Mouse (Mus musculus) heart, adult 2 months (tissue): ENCODE results near the gene Lipe. TPM values are rescaled to one million over a fixed set of nuclear protein-coding genes. Genes with fewer than 3 reads are reported as not detected.

Source experiments
- DNase-seq, 2 experiments: peaks; one replicate each; pipeline ENCODE4 v3.0.0; 2021
- H3K27ac ChIP-seq: fragments of 200-600 bp; 2 replicates; pipeline ENCODE4 v1.8.1; 2022
- H3K27me3 ChIP-seq: fragments of 200-500 bp; 2 replicates; pipeline ENCODE4 v1.6.1; 2012; ENCODE audit warnings: mild to moderate bottlenecking, low read length, inconsistent platforms, mixed read lengths; ENCODE audit not compliant: control insufficient read depth, insufficient read depth
- H3K36me3 ChIP-seq: fragments of 200-500 bp; 2 replicates; pipeline ENCODE4 v1.6.1; 2012; ENCODE audit warnings: low read length, inconsistent platforms; ENCODE audit not compliant: control insufficient read depth, insufficient read depth
- H3K4me1 ChIP-seq: fragments of 200-500 bp; 2 replicates; pipeline ENCODE4 v1.6.1; 2011; ENCODE audit warnings: low read length; ENCODE audit not compliant: control insufficient read depth, insufficient read depth
- H3K4me3 ChIP-seq: fragments of 200-600 bp; 2 replicates; pipeline ENCODE4 v1.8.1; 2022
- H3K79me2 ChIP-seq: fragments of 200-500 bp; replicated peaks from 2 replicates; pipeline ENCODE4 v1.6.1; 2012; ENCODE audit warnings: mild to moderate bottlenecking, inconsistent platforms, low read length, moderate library complexity, mixed read lengths; ENCODE audit not compliant: control insufficient read depth, insufficient read depth
- H3K9ac ChIP-seq: fragments of 200-500 bp; 2 replicates; pipeline ENCODE4 v1.6.1; 2012; ENCODE audit warnings: low read depth, mild to moderate bottlenecking, control low read depth, inconsistent platforms, low read length, mixed read lengths
- CTCF ChIP-seq: fragments of 200-600 bp; IDR thresholded peaks from 2 replicates; pipeline ENCODE4 v1.8.1; 2022; ENCODE audit warnings: antibody characterized with exemption, mild to moderate bottlenecking, moderate library complexity
- EP300 ChIP-seq: fragments of 200-500 bp; IDR thresholded peaks from 2 replicates; pipeline ENCODE4 v1.6.1; 2011; ENCODE audit warnings: low read depth, low read length, control low read depth; ENCODE audit not compliant: insufficient read depth
- POLR2A ChIP-seq: fragments of 200-500 bp; IDR thresholded peaks from 2 replicates; pipeline ENCODE4 v1.6.1; 2011; ENCODE audit warnings: mild to moderate bottlenecking, low read depth, low read length, control low read depth; ENCODE audit not compliant: insufficient read depth
- WGBS: fragments of 180-500 bp; shearing (Covaris S2); methylation state at CpG from one replicate; pipeline ENCODE4 v1.1.7; 2018; 5-methylcytosine and 5-hydroxymethylcytosine counted together
- intact Hi-C: fragments of 180-260 bp; cut with DNase I; formaldehyde crosslinking; loops from one replicate; pipeline ENCODE4 v1.15.1; 2025
- polyA plus RNA-seq: library from polyadenylated mRNA; depleted of rRNA; stranded (reverse); fragments of >200 nt; gene quantifications from 2 replicates; pipeline ENCODE4 v1.2.3, GENCODE M21; 2012; rRNA removed
- total RNA-seq, 2 experiments: library from RNA; stranded (reverse); gene quantifications; 2 replicates each; pipeline ENCODE4 v1.2.3; 2021

The Lipe gene
- total and polyA plus RNA-seq, 3 experiments = 42.7 to 97.8 (median 44.1) TPM

DNA sequence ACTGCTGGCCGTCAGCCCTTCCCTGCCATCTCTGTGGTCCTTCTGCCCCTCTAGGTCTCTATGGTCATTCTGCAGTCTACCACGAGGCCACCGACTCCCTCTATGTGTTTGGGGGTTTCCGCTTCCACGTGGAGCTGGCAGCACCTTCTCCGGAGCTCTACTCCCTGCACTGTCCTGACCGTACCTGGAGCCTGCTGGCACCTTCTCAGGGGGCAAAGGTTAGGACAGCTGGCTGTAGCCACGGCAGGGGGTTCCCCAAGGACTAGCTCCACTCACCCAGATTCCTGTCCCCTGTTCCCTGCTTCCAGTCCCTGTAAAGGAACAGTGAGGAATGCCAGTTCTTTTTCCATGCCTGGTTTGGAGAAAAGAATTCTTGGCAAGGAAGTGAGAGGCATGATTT is 49.6 kb downstream of the Lipe start:
- Histone ChIP-seq H3K79me2 (no peaks in the 10 kb centered on the region), H3K4me1 (no peaks in the 10 kb centered on the region), H3K36me3 (no peaks in the 10 kb centered on the region), H3K27me3 (no peaks in the 10 kb centered on the region), H3K9ac (no peak overlapping the region), H3K4me3 (no peak overlapping the region), H3K27ac (no peak overlapping the region)
- TF ChIP-seq CTCF (no peak), POLR2A (no peak), EP300 (no peak)
- intact Hi-C loops = no loop called here
- no peak for DNase-seq
- 79% methylated on average over 8 of the region's 8 CpGs for WGBS

DNA sequence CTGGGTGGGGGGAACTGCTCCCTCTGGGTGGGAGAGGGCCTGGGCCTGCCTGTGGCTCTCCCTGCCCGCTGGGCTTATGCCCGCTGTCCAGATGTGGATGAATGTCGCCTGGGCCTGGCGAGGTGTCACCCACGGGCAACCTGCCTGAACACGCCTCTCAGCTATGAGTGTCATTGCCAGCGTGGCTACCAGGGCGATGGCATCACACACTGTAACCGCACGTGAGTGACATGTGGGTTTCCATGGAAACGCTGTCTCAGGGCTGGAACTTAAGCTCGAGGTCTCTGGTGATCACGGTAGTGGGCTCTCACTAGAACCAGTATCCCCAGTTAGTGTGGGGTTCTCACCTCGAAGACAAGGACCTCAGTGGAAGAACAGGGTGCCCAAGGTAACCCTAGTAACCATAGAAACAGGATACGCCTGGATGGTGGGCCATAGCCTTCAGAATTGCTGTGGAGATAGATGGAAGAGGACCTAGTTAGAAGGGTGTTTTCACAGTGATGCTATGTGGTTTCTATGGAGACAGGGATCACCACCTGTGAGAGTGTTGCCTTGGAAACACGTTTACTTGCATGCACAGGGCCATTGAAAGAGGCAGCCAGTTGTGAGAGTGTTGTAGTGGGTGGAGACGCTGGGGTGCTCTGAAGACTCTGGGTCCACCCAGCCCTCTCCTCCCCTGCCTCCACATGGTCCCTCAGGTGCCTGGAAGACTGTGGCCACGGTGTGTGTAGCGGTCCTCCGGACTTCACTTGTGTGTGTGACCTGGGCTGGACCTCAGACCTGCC is 57.3 kb downstream of the Lipe start:
- intact Hi-C loops = no loop called here
- no peaks in the 10 kb centered on the region for H3K4me1 ChIP-seq
- no peaks in the 10 kb centered on the region for H3K36me3 ChIP-seq
- DNase-seq = no peak
- TF ChIP-seq POLR2A = no peak
- H3K79me2 ChIP-seq = no peaks in the 10 kb centered on the region
- H3K27ac ChIP-seq = no peak overlapping the region
- WGBS = 88% methylated on average over 20 of the region's 20 CpGs
- no peaks in the 10 kb centered on the region for H3K27me3 ChIP-seq
- no peak overlapping the region for H3K4me3 ChIP-seq
- no peak overlapping the region for H3K9ac ChIP-seq

DNA sequence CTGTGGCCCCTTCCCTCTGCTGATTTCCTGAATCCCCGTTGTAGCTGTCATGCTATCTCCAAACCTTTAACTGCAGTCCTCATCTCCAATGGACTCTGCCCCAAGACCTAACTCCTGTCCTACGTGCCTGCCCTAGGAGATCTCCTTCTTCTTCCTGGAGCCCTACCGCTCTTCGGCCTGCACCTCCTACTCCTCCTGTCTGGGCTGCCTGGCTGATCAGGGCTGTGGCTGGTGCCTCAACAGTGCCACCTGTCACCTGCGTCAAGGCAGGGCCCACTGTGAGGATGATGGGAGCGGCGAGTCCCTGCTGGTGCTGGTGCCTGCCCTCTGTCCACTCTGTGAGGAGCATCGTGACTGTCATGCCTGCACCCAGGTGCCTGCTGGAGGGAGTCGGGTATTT is 59.2 kb downstream of the Lipe start:
- no peaks in the 10 kb centered on the region for H3K36me3 ChIP-seq
- no peaks in the 10 kb centered on the region for H3K27me3 ChIP-seq
- no peak for TF ChIP-seq POLR2A
- no peak for TF ChIP-seq EP300
- DNase-seq = peak in 1 of 2 experiments; percentile 15
- no peak overlapping the region for H3K27ac ChIP-seq
- no peaks in the 10 kb centered on the region for H3K79me2 ChIP-seq
- no peaks in the 10 kb centered on the region for H3K4me1 ChIP-seq
- intact Hi-C loops = loop anchor here (10.0 kb wide), 1 partner anchor 235 kb away; no protein-coding TSS in a partner anchor
- no peak overlapping the region for H3K4me3 ChIP-seq
- WGBS = 88% methylated on average over 9 of the region's 9 CpGs
- H3K9ac ChIP-seq = no peak overlapping the region

DNA sequence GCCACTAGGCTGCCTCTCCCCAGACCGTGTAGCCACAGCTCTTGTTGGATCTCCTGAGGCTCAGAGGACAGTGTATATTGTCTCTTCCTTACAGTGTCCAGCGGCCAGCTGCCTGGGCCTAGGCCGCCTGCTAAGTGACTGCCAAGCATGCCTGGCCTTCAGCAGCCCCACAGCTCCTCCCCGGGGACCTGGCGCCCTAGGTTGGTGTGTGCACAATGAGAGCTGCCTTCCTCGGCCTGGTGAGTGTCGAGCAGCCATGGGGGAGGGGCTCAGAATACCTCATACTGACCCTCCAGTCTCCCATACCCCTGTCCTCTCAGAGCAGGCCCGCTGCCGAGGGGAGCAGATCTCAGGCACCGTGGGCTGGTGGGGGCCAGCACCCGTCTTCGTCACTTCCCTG is 64.0 kb downstream of the Lipe start:
- intact Hi-C loops = loop anchor here (10.0 kb wide), 1 partner anchor 230 kb away; no protein-coding TSS in a partner anchor
- no peaks in the 10 kb centered on the region for H3K27me3 ChIP-seq
- TF ChIP-seq POLR2A = no peak
- TF ChIP-seq EP300 = no peak
- no peak for TF ChIP-seq CTCF
- H3K36me3 ChIP-seq = no peaks in the 10 kb centered on the region
- no peak for DNase-seq
- no peak overlapping the region for H3K9ac ChIP-seq
- WGBS = 87% methylated on average over 12 of the region's 12 CpGs
- H3K27ac ChIP-seq = no peak overlapping the region
- no peak overlapping the region for H3K4me3 ChIP-seq
- no peaks in the 10 kb centered on the region for H3K79me2 ChIP-seq
- H3K4me1 ChIP-seq = no peaks in the 10 kb centered on the region

DNA sequence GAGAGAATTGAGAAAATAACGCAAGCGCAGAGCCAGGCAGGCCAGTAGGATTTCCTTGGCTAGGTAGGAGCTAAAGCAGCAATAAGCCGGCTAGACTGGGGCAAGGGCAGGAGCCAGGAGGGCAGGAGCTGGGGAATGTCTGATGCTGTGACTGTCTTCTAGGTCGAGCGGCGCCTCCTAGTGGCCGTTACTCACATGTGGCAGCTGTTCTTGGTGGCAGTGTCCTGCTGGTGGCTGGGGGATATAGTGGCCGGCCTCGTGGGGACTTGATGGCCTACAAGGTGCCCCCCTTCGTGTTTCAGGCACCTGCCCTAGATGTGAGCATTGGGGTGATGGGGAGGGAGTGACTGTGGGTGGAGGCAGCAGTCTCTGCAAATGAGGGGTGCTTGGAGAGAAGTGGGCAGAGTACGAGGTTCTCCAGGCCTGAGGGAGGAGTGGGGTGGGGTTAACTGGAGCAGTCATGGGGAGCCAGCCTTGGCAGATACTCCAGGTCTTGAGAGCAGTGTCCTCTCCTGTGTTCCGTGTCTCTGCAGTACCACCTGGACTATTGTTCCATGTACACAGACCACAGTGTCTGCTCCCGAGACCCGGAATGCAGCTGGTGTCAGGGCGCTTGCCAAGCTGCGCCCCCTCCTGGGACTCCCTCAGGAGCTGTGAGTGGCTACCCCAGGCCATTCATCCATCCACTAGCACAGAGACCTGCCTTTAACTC is 64.8 kb downstream of the Lipe start:
- 50% methylated on average over 16 of the region's 16 CpGs for WGBS
- Histone ChIP-seq H3K36me3 (no peaks in the 10 kb centered on the region), H3K4me3 (no peak overlapping the region), H3K27me3 (no peaks in the 10 kb centered on the region), H3K9ac (no peak overlapping the region), H3K4me1 (no peaks in the 10 kb centered on the region), H3K27ac (no peak overlapping the region), H3K79me2 (no peaks in the 10 kb centered on the region)
- intact Hi-C loops = loop anchor here (1.0 to 10.0 kb wide), 2 partner anchors 200 to 229 kb away; no protein-coding TSS in a partner anchor
- peak; percentile 70 to 74 for DNase-seq
- TF ChIP-seq EP300 = peak; percentile 71; the same call in 1 of the 2 replicates
- TF ChIP-seq CTCF = peak; percentile 85
- TF ChIP-seq POLR2A = no peak

Other genes starting within 250 kb of the Lipe start
- under 1 TPM; 0.39 to 0.64 TPM for gene Pou2f2, start 219.0 kb downstream of the Lipe start, total RNA-seq
- gene Pou2f2, start 219.0 kb downstream of the Lipe start, polyA plus RNA-seq = 0.38 and 1.5 TPM in 2 replicates
- gene Dedd2, start 178.1 kb downstream of the Lipe start, total RNA-seq = 10 to 100 TPM; 14.3 to 18.4 TPM
- 18.7 and 21.7 TPM in 2 replicates for gene Dedd2, start 178.1 kb downstream of the Lipe start, polyA plus RNA-seq
- 1 to 10 TPM; 7.4 to 9.6 TPM for gene Zfp526, start 177.3 kb downstream of the Lipe start, total RNA-seq
- 6.9 and 8.1 TPM in 2 replicates for gene Zfp526, start 177.3 kb downstream of the Lipe start, polyA plus RNA-seq
- 10 to 100 TPM; 61.7 to 69.4 TPM for gene Gsk3a, start 160.9 kb downstream of the Lipe start, total RNA-seq
- 105 and 123 TPM in 2 replicates for gene Gsk3a, start 160.9 kb downstream of the Lipe start, polyA plus RNA-seq
- gene Erf, start 147.9 kb downstream of the Lipe start, total RNA-seq = 10 to 100 TPM; 16.5 to 21.2 TPM
- gene Erf, start 147.9 kb downstream of the Lipe start, polyA plus RNA-seq = 11.9 and 17.1 TPM in 2 replicates
- 10 to 100 TPM; 62.8 to 62.9 TPM for gene Cic, start 131.0 kb downstream of the Lipe start, total RNA-seq
- gene Cic, start 131.0 kb downstream of the Lipe start, polyA plus RNA-seq = 37.7 and 41.6 TPM in 2 replicates
- 1 to 10 TPM; 2.4 to 3.1 TPM for gene Pafah1b3, start 100.7 kb downstream of the Lipe start, total RNA-seq
- gene Pafah1b3, start 100.7 kb downstream of the Lipe start, polyA plus RNA-seq = 6.6 and 9.3 TPM in 2 replicates
- gene Prr19, start 97.3 kb downstream of the Lipe start, total RNA-seq = not detected
- gene Prr19, start 97.3 kb downstream of the Lipe start, polyA plus RNA-seq = not detected in 2 replicates
- not detected for gene Tmem145, start 92.6 kb downstream of the Lipe start, total RNA-seq
- 0.06 TPM in 1 of 2 replicates, not detected in the other for gene Tmem145, start 92.6 kb downstream of the Lipe start, polyA plus RNA-seq
- gene Megf8, start 81.5 kb downstream of the Lipe start, total RNA-seq = 10 to 100 TPM; 28.9 to 31.7 TPM
- gene Megf8, start 81.5 kb downstream of the Lipe start, polyA plus RNA-seq = 21.5 and 24.8 TPM in 2 replicates
- not detected for gene Cnfn, start 29.0 kb downstream of the Lipe start, total RNA-seq
- not detected in 2 replicates for gene Cnfn, start 29.0 kb downstream of the Lipe start, polyA plus RNA-seq
- gene Cxcl17, start 14.2 kb upstream of the Lipe start, total RNA-seq = not detected
- gene Cxcl17, start 14.2 kb upstream of the Lipe start, polyA plus RNA-seq = 8.1 TPM in 1 of 2 replicates, not detected in the other
- 10 to 100 TPM; 13.5 to 14.6 TPM for gene Ceacam1, start 78.9 kb upstream of the Lipe start, total RNA-seq
- 9.8 and 17.3 TPM in 2 replicates for gene Ceacam1, start 78.9 kb upstream of the Lipe start, polyA plus RNA-seq
- 1 to 10 TPM; 2.6 to 3.3 TPM for gene Ceacam2, start 141.1 kb upstream of the Lipe start, total RNA-seq
- 0.06 and 0.10 TPM in 2 replicates for gene Ceacam2, start 141.1 kb upstream of the Lipe start, polyA plus RNA-seq
- under 1 TPM in 1 of 2 experiments, not detected in 1; 0.47 TPM for gene Erich4, start 217.2 kb upstream of the Lipe start, total RNA-seq
- not detected in 2 replicates for gene Erich4, start 217.2 kb upstream of the Lipe start, polyA plus RNA-seq
- 10 to 100 TPM; 52.2 to 61.8 TPM for gene Dmac2, start 220.7 kb upstream of the Lipe start, total RNA-seq
- 83.8 and 85.2 TPM in 2 replicates for gene Dmac2, start 220.7 kb upstream of the Lipe start, polyA plus RNA-seq
- 1 to 10 TPM; 2.3 to 3.8 TPM for gene B3gnt8, start 227.9 kb upstream of the Lipe start, total RNA-seq
- gene B3gnt8, start 227.9 kb upstream of the Lipe start, polyA plus RNA-seq = 4.7 and 6.4 TPM in 2 replicates